Mouse (Mus musculus): ENCODE measurements at regions not wholly inside any gene's neighbourhood (a gene's known extent, or its start where the extent isn't known, plus 50 kb on each side); places are given as distances from the start of the nearest gene placed in this dataset.

GRCm38 (mm10) chr4:152834421-152835110 lies 356.9 kb upstream of the Kcnab2 start:
- DNase-seq, result no peak

GRCm38 (mm10) chr4:152833411-152834310 lies 356.0 kb upstream of the Kcnab2 start:
- DNase-seq, result no peak

- no peak for DNase-seq
These were observed 355.2 kb upstream of the Kcnab2 start for GRCm38 (mm10) chr4:152832757-152833363.

- DNase-seq, result no peak
These were observed 347.5 kb upstream of the Kcnab2 start for GRCm38 (mm10) chr4:152825185-152825584.

GRCm38 (mm10) chr4:152816139-152816757 lies 338.6 kb upstream of the Kcnab2 start:
- no peak for DNase-seq

GRCm38 (mm10) chr4:152806611-152807010 lies 328.9 kb upstream of the Kcnab2 start:
- no peak for DNase-seq

GRCm38 (mm10) chr4:152799392-152799791 lies 321.7 kb upstream of the Kcnab2 start:
- peak; percentile 81 for DNase-seq

GRCm38 (mm10) chr4:152788431-152788830 lies 310.8 kb upstream of the Kcnab2 start:
- no peak for DNase-seq

GRCm38 (mm10) chr4:152784972-152785371 lies 307.3 kb upstream of the Kcnab2 start:
- DNase-seq, result no peak

GRCm38 (mm10) chr4:152779526-152779925 lies 301.9 kb upstream of the Kcnab2 start:
- DNase-seq, result no peak

- peak; percentile 9 for DNase-seq
These were observed 298.1 kb upstream of the Kcnab2 start for GRCm38 (mm10) chr4:152775801-152776200.

GRCm38 (mm10) chr4:152771386-152771785 lies 293.7 kb upstream of the Kcnab2 start:
- no peak for DNase-seq

- no peak for DNase-seq
These were observed 289.7 kb upstream of the Kcnab2 start for GRCm38 (mm10) chr4:152767372-152767771.

GRCm38 (mm10) chr4:152763116-152763515 lies 285.4 kb upstream of the Kcnab2 start:
- DNase-seq, result no peak

- DNase-seq, result no peak
These were observed 284.9 kb upstream of the Kcnab2 start for GRCm38 (mm10) chr4:152762576-152762975.

- no peak for DNase-seq
These were observed 279.5 kb upstream of the Kcnab2 start for GRCm38 (mm10) chr4:152757191-152757590.

GRCm38 (mm10) chr4:152756535-152756934 lies 278.9 kb upstream of the Kcnab2 start:
- DNase-seq, result peak; percentile 63

- DNase-seq, result no peak
These were observed 278.1 kb upstream of the Kcnab2 start for GRCm38 (mm10) chr4:152755756-152756155.

GRCm38 (mm10) chr4:152744366-152744765 lies 266.7 kb upstream of the Kcnab2 start:
- no peak for DNase-seq

- no peak for DNase-seq
These were observed 255.3 kb upstream of the Kcnab2 start for GRCm38 (mm10) chr4:152733017-152733416.

GRCm38 (mm10) chr4:152731988-152732387 lies 254.3 kb upstream of the Kcnab2 start:
- peak; percentile 8 for DNase-seq

- no peak for DNase-seq
These were observed 253.5 kb upstream of the Kcnab2 start for GRCm38 (mm10) chr4:152731082-152731720.

All from adrenal gland, postnatal 14 days (tissue).